8 mouse cellular contexts compared by ENCODE assay signal in the genomic region with DNA sequence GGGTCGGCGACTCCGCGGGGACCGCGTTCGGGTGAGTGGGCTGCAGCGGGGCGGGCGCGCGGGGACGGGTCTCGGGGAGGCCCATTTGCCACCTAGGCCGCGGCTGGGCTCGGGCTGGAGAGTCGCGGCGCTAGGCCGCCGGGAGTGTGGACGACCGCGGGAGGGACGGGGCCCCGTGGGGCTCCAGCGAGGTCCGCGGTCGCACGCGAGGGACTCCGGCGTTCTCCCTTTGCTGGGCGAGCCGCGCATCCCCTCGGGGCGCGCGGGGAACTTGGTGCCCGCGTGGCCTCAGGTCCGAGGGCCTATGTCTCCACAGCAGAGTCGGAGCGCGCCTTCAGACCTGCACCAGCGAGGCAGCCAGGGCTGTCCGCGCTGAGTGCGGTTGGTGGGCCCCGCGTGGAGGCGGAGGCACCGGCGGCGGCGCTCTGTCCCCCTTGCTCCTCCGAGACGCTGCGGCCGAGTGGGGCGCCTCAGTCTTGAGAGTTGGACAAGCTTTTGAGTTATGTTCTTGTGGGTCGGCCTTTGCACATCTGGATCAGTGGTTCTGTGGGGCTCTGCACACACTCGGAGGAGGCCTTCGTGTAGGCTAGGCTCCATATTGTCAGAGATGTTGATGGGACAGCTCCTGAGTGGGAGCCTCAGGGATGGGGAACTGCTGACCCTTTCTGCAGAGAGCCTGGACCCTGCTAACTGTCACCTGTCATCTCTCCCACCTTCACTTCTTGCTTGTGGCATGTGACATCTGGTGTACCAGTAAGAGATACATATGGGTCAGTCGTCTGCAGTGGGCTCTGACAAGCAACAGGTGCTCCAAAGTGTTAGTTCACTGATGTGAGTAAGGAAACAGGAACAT. TPM values are rescaled to one million over a fixed set of nuclear protein-coding genes. Genes with fewer than 3 reads are reported as not detected.
DNase-seq lines count a peak whose midpoint lies in the region; ATAC-seq and TF ChIP-seq lines count a peak whose summit lies in the region.

No protein-coding gene starts in this region.

- H3K79me3 ChIP-seq in C2C12 (ENCODE audit: low read depth), result no peaks in the 10 kb centered on the region

- no peaks in the 10 kb centered on the region for H3K9me3 ChIP-seq in hindbrain, embryonic 12.5 days (replicated peaks)

- H3K4me1 ChIP-seq in hindbrain, embryonic 12.5 days, result peaks cover 46% of the 10 kb centered on the region

- peak; percentile 3 for DNase-seq in gastrocnemius, postnatal 10 days
- DNase-seq in gastrocnemius, adult 18-20 months (ENCODE audit: low spot score), result no peak
- DNase-seq in embryo, embryonic 11 days, result peak; percentile 63
- DNase-seq in lung, postnatal 14 days, result peak; percentile 29
- DNase-seq in testis, postnatal 10 days (ENCODE audit: low spot score), result peak; percentile 65
- no peak for DNase-seq in gastrocnemius, postnatal 4 days (ENCODE audit: low spot score in 2 of 2)

- peak overlapping the region; percentile 93 for H3K4me2 ChIP-seq in hindbrain, embryonic 12.5 days (replicated peaks)

- H3ac ChIP-seq in C2C12 (ENCODE audit: control insufficient read depth, insufficient read length, low read depth), result peak overlapping the region; percentile 45

- H3K4me3 ChIP-seq in C2C12 (ENCODE audit: insufficient read depth, poor library complexity, severe bottlenecking), result peak overlapping the region; percentile 72
- peak overlapping the region; percentile 92 for H3K4me3 ChIP-seq in hindbrain, embryonic 12.5 days

- peak overlapping the region; percentile 91 for H3K9ac ChIP-seq in hindbrain, embryonic 12.5 days

- H3K27ac ChIP-seq in hindbrain, embryonic 12.5 days, result peak overlapping the region; percentile 92

- no peaks in the 10 kb centered on the region for H3K27me3 ChIP-seq in C2C12 (ENCODE audit: control insufficient read depth, insufficient read depth, insufficient read length)
- no peaks in the 10 kb centered on the region for H3K27me3 ChIP-seq in hindbrain, embryonic 12.5 days

- TF ChIP-seq CTCF in C2C12 (IDR thresholded peaks at IDR 0.05; ENCODE audit: control insufficient read depth, insufficient read depth, insufficient read length), result no peak

- H3K79me2 ChIP-seq in C2C12 (ENCODE audit: control insufficient read depth, insufficient read depth), result no peaks in the 10 kb centered on the region

- WGBS in hindbrain, embryonic 12.5 days, result 1% methylated on average over 68 of the region's 68 CpGs

- H3K36me3 ChIP-seq in C2C12 (ENCODE audit: control insufficient read depth, insufficient read depth), result no peaks in the 10 kb centered on the region
- H3K36me3 ChIP-seq in hindbrain, embryonic 12.5 days, result peaks cover 12% of the 10 kb centered on the region; the same call in 1 of the 2 replicates

- ATAC-seq in hindbrain, embryonic 12.5 days (ENCODE audit: low FRiP score), result peak; percentile 32

TF ChIP-seq in C2C12, 6 proteins besides CTCF, POLR2A, EP300 and RAD21:
- no peak for TF ChIP-seq USF1 (IDR thresholded peaks at IDR 0.05; ENCODE audit: low read depth)
- no peak for TF ChIP-seq MYOD1 (IDR thresholded peaks at IDR 0.05; ENCODE audit: control insufficient read depth, insufficient read length, low read depth)
- no peak for TF ChIP-seq FOSL1 (IDR thresholded peaks at IDR 0.05; ENCODE audit: insufficient read depth, low read length, poor library complexity, severe bottlenecking)
TF ChIP-seq in C2C12: peak in this region for 0.

RNA-seq across cellular contexts. Expression of a gene that starts 0.6 kb away (rescaled TPM):
- total RNA-seq in gastrocnemius, postnatal 10 days (2021), result 10 to 100 TPM; 18.1 to 21.5 TPM
- 10 to 100 TPM; 16.9 to 18.8 TPM for total RNA-seq in gastrocnemius, adult 18-20 months (2021)
- 9.2 TPM for polyA plus RNA-seq in C2C12 (2012; fragmentation: generic; extraction: Trizol)
- 52.2 and 53.8 TPM in 2 replicates for polyA plus RNA-seq in hindbrain, embryonic 12.5 days (2016; fragmentation: Nextera tagmentation; extraction: Ambion mirVana)
- 10 to 100 TPM; 27.7 to 32.1 TPM for total RNA-seq in gastrocnemius, postnatal 4 days (2021)

RNA-seq across cellular contexts. Expression of a gene that starts 15.4 kb away (rescaled TPM):
- under 1 TPM; 0.29 to 0.42 TPM for total RNA-seq in gastrocnemius, postnatal 10 days (2021)
- total RNA-seq in gastrocnemius, adult 18-20 months (2021), result not detected
- not detected for polyA plus RNA-seq in C2C12 (2012; fragmentation: generic; extraction: Trizol)
- 4.1 and 4.2 TPM in 2 replicates for polyA plus RNA-seq in hindbrain, embryonic 12.5 days (2016; fragmentation: Nextera tagmentation; extraction: Ambion mirVana)
- total RNA-seq in gastrocnemius, postnatal 4 days (2021), result under 1 TPM; 0.10 to 0.34 TPM

RNA-seq across cellular contexts. Expression of a gene that starts 49.3 kb away (rescaled TPM):
- total RNA-seq in gastrocnemius, postnatal 10 days (2021), result 10 to 100 TPM; 10.4 to 12.1 TPM
- 10 to 100 TPM; 15.0 to 15.3 TPM for total RNA-seq in gastrocnemius, adult 18-20 months (2021)
- 18.0 TPM for polyA plus RNA-seq in C2C12 (2012; fragmentation: generic; extraction: Trizol)
- 30.0 and 31.4 TPM in 2 replicates for polyA plus RNA-seq in hindbrain, embryonic 12.5 days (2016; fragmentation: Nextera tagmentation; extraction: Ambion mirVana)
- 10 to 100 TPM; 13.4 to 15.0 TPM for total RNA-seq in gastrocnemius, postnatal 4 days (2021)

RNA-seq across cellular contexts. Expression of a gene that starts 51.6 kb away (rescaled TPM):
- total RNA-seq in gastrocnemius, postnatal 10 days (2021), result 100 to 1,000 TPM in 1 of 2 experiments, 10 to 100 TPM in 1; 97.8 to 108 TPM
- total RNA-seq in gastrocnemius, adult 18-20 months (2021), result 100 to 1,000 TPM; 114 to 119 TPM
- 204 TPM for polyA plus RNA-seq in C2C12 (2012; fragmentation: generic; extraction: Trizol)
- polyA plus RNA-seq in hindbrain, embryonic 12.5 days (2016; fragmentation: Nextera tagmentation; extraction: Ambion mirVana), result 198 and 200 TPM in 2 replicates
- 100 to 1,000 TPM; 113 to 131 TPM for total RNA-seq in gastrocnemius, postnatal 4 days (2021)

Comparison
In these comparisons a context has a peak if more than half of its experiments do, and no peak if none do; other contexts are left out.
1. DNase-seq: peak in gastrocnemius, postnatal 10 days (single experiment), embryo, embryonic 11 days (single experiment), lung, postnatal 14 days (single experiment) and testis, postnatal 10 days (single experiment); none in gastrocnemius, adult 18-20 months (single experiment) and gastrocnemius, postnatal 4 days (0 of 2).